Mouse (Mus musculus): ENCODE data around the gene Gm20388. TPM values are rescaled to one million over a fixed set of nuclear protein-coding genes. Genes with fewer than 3 reads are reported as not detected.

Gene Gm20388
- polyA plus RNA-seq, 2 experiments: 8.5 TPM; not detected in 1

DNA sequence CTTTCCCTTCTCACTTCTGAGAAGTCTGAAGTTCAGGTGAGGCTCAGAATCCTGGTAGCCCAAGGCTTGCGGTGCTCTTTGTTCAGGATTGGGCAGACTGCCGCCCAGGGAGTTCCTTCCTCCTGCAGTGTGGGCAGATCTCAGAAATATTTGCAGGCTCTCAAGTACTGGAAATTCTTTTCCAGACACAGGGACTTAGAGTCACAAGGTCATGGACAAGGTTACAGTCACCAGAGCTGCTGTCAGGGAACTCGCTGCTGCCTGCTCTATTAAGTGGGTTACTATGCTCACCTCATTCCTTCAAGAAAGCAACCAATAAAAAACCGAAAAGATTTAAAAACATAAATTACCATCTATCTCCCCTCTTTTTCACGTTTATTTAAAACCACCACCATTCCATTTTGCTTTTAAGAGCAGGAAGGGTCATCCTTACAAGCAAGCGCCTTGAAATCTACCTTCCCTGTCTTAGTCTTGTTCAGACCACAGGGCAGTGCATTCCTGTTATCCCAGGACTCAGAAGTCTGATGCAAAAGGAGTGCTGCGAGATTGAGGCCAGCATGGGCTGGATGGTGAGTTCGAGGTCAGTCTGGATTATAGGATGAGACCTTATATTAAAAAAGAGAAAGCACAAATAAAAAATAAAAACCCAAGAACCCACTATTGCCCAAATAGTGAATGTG is 4320.0 kb downstream of the Gm20388 start:
- TF ChIP-seq EP300 (IDR thresholded peaks at IDR 0.05; ENCODE audit: low read depth) (no peak), CTCF (IDR thresholded peaks at IDR 0.05; ENCODE audit: low read depth) (no peak)
- 44% methylated on average over 8 of the region's 8 CpGs for WGBS (ENCODE audit: insufficient replicate concordance)
- Histone ChIP-seq H3K27ac (no peak overlapping the region), H3K27me3 (ENCODE audit: control insufficient read depth, insufficient read depth, low read length) (no peaks in the 10 kb centered on the region; the same call in 1 of the 2 replicates), H3K36me3 (replicated peaks; ENCODE audit: control insufficient read depth, insufficient read depth, low read depth) (no peaks in the 10 kb centered on the region), H3K9me3 (ENCODE audit: control insufficient read depth, low read length) (no peaks in the 10 kb centered on the region), H3K4me2 (ENCODE audit: low read depth) (peak overlapping the region; percentile 91), H3K9ac (replicated peaks) (no peak overlapping the region), H3K4me1 (replicated peaks; ENCODE audit: control insufficient read depth in 2 of 2, insufficient read depth in 2 of 2, low read length in 1 of 2) (peaks cover 0 to 12% of the 10 kb centered on the region in 2 experiments; a peak in 3 of 4 replicates), H3K4me3 (ENCODE audit: insufficient read depth in 1 of 2, low read depth in 2 of 2, low read length in 2 of 2) (peak overlapping the region; percentile 16 to 90; a peak in 3 of 4 replicates)
- ATAC-seq (ENCODE audit: insufficient read depth) (no peak), DNase-seq (ENCODE audit: low read depth in 3 of 3, low spot score in 3 of 3) (no peak)

- Histone ChIP-seq H3K9me3 (ENCODE audit: control insufficient read depth, low read length) (no peaks in the 10 kb centered on the region), H3K4me1 (replicated peaks; ENCODE audit: control insufficient read depth in 2 of 2, insufficient read depth in 2 of 2, low read length in 1 of 2) (peaks cover 0 to 12% of the 10 kb centered on the region in 2 experiments; a peak in 3 of 4 replicates), H3K36me3 (replicated peaks; ENCODE audit: control insufficient read depth, insufficient read depth, low read depth) (no peaks in the 10 kb centered on the region), H3K4me2 (ENCODE audit: low read depth) (peak within 1 kb of the TSS; percentile 91), H3K4me3 (ENCODE audit: insufficient read depth in 1 of 2, low read depth in 2 of 2, low read length in 2 of 2) (peak within 1 kb of the TSS; percentile 66 to 90), H3K27ac (no peak within 1 kb of the TSS), H3K9ac (replicated peaks) (peak within 1 kb of the TSS; percentile 75), H3K27me3 (ENCODE audit: control insufficient read depth, insufficient read depth, low read length) (no peaks in the 10 kb centered on the region; the same call in 1 of the 2 replicates)
- DNase-seq (ENCODE audit: low read depth in 3 of 3, low spot score in 3 of 3) (peak; percentile 54 to 71 (median 63)), ATAC-seq (ENCODE audit: insufficient read depth) (peak; percentile 90)
- under 1% methylated on average over 48 of the region's 53 CpGs for WGBS (ENCODE audit: insufficient replicate concordance)
- TF ChIP-seq EP300 (IDR thresholded peaks at IDR 0.05; ENCODE audit: low read depth) (no peak), CTCF (IDR thresholded peaks at IDR 0.05; ENCODE audit: low read depth) (no peak)
These were observed 4320.5 kb downstream of the Gm20388 start, which contains the start of gene Galnt2 for GRCm38 (mm10) chr8:124231176-124231484. Gene Galnt2 (plus strand): TSS chr8:124231391.

DNA sequence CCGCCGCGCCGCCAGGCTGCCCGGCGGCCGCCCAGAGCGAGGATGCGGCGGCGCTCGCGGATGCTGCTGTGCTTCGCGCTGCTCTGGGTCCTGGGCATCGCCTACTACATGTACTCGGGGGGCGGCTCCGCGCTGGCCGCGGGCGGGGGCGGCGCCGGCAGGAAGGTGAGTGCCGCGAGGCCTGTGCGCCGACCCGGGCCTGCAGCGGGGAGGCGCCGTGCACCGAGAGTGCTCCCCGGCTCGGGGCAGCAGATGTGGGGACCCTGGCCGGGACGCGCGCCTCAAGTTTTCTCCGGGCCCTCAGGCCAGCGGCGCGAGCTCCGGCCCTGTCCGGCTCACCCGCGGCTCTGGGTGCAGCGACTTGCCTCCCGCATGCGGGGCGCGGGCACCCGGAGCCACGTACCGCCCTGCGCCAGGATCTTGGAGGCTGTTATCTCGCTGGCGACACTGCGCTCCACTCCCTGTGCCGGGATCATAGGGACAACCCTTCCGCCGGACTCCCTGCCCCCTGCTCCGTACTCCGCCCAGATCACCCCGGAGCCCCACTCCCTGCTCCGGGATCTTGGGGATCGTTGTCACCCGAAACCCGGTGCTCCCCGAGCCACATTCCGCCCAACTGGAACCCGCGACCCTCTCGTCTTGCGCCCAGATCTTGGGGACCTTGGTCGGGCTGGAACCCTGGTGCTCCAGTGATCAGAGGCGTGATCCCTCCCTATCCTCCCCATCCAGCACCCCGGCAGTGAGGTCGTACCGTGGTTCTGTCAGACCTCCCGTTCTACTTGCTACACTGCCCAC is 4321.0 kb downstream of the Gm20388 start:
- no peaks in the 10 kb centered on the region; the same call in 1 of the 2 replicates for H3K27me3 ChIP-seq (ENCODE audit: control insufficient read depth, insufficient read depth, low read length)
- peaks cover 0 to 12% of the 10 kb centered on the region in 2 experiments; a peak in 3 of 4 replicates for H3K4me1 ChIP-seq (replicated peaks; ENCODE audit: control insufficient read depth in 2 of 2, insufficient read depth in 2 of 2, low read length in 1 of 2)
- H3K4me2 ChIP-seq (ENCODE audit: low read depth): peak overlapping the region; percentile 91
- H3K9me3 ChIP-seq (ENCODE audit: control insufficient read depth, low read length): no peaks in the 10 kb centered on the region
- no peak overlapping the region for H3K27ac ChIP-seq
- peak; percentile 28 to 44 (median 41) for DNase-seq (ENCODE audit: low read depth in 3 of 3, low spot score in 3 of 3)
- TF ChIP-seq EP300 (IDR thresholded peaks at IDR 0.05; ENCODE audit: low read depth): no peak
- TF ChIP-seq CTCF (IDR thresholded peaks at IDR 0.05; ENCODE audit: low read depth): no peak
- WGBS (ENCODE audit: insufficient replicate concordance): under 1% methylated on average over 83 of the region's 83 CpGs
- peak; percentile 79 for ATAC-seq (ENCODE audit: insufficient read depth)
- H3K4me3 ChIP-seq (ENCODE audit: insufficient read depth in 1 of 2, low read depth in 2 of 2, low read length in 2 of 2): peak overlapping the region; percentile 66 to 90
- H3K36me3 ChIP-seq (replicated peaks; ENCODE audit: control insufficient read depth, insufficient read depth, low read depth): no peaks in the 10 kb centered on the region
- peak overlapping the region; percentile 75 for H3K9ac ChIP-seq (replicated peaks)

GRCm38 (mm10) chr8:124232280-124232600 is 4321.6 kb downstream of the Gm20388 start:
- H3K4me3 ChIP-seq (ENCODE audit: insufficient read depth in 1 of 2, low read depth in 2 of 2, low read length in 2 of 2): peak overlapping the region; percentile 66 to 90
- H3K9ac ChIP-seq (replicated peaks): peak overlapping the region; percentile 75
- no peaks in the 10 kb centered on the region; the same call in 1 of the 2 replicates for H3K27me3 ChIP-seq (ENCODE audit: control insufficient read depth, insufficient read depth, low read length)
- H3K9me3 ChIP-seq (ENCODE audit: control insufficient read depth, low read length): no peaks in the 10 kb centered on the region
- H3K27ac ChIP-seq: no peak overlapping the region
- 5% methylated on average over 18 of the region's 18 CpGs for WGBS (ENCODE audit: insufficient replicate concordance)
- no peaks in the 10 kb centered on the region for H3K36me3 ChIP-seq (replicated peaks; ENCODE audit: control insufficient read depth, insufficient read depth, low read depth)
- peaks cover 0 to 12% of the 10 kb centered on the region in 2 experiments; a peak in 3 of 4 replicates for H3K4me1 ChIP-seq (replicated peaks; ENCODE audit: control insufficient read depth in 2 of 2, insufficient read depth in 2 of 2, low read length in 1 of 2)
- no peak for ATAC-seq (ENCODE audit: insufficient read depth)
- TF ChIP-seq CTCF (IDR thresholded peaks at IDR 0.05; ENCODE audit: low read depth) (no peak), EP300 (IDR thresholded peaks at IDR 0.05; ENCODE audit: low read depth) (no peak)
- DNase-seq (ENCODE audit: low read depth in 3 of 3, low spot score in 3 of 3): no peak
- H3K4me2 ChIP-seq (ENCODE audit: low read depth): peak overlapping the region; percentile 91

- Histone ChIP-seq H3K9me3 (ENCODE audit: control insufficient read depth, low read length) (no peaks in the 10 kb centered on the region), H3K4me2 (ENCODE audit: low read depth) (no peak overlapping the region), H3K9ac (replicated peaks) (no peak overlapping the region), H3K36me3 (replicated peaks; ENCODE audit: control insufficient read depth, insufficient read depth, low read depth) (no peaks in the 10 kb centered on the region), H3K4me1 (replicated peaks; ENCODE audit: control insufficient read depth in 2 of 2, insufficient read depth in 2 of 2, low read length in 1 of 2) (peaks cover 0 to 12% of the 10 kb centered on the region in 2 experiments; a peak in 3 of 4 replicates), H3K4me3 (ENCODE audit: insufficient read depth in 1 of 2, low read depth in 2 of 2, low read length in 2 of 2) (no peak overlapping the region), H3K27me3 (ENCODE audit: control insufficient read depth, insufficient read depth, low read length) (no peaks in the 10 kb centered on the region; the same call in 1 of the 2 replicates), H3K27ac (no peak overlapping the region)
- ATAC-seq (ENCODE audit: insufficient read depth): no peak
- WGBS (ENCODE audit: insufficient replicate concordance): 41% methylated on average over 2 of the region's 2 CpGs
- DNase-seq (ENCODE audit: low read depth in 3 of 3, low spot score in 3 of 3): no peak
- TF ChIP-seq CTCF (IDR thresholded peaks at IDR 0.05; ENCODE audit: low read depth) (no peak), EP300 (IDR thresholded peaks at IDR 0.05; ENCODE audit: low read depth) (no peak)
These were observed 4323.9 kb downstream of the Gm20388 start for GRCm38 (mm10) chr8:124234496-124234895.

Data from liver, embryonic 14.5 days (tissue).